Mouse (Mus musculus) cerebellum, adult 2 months (tissue): ENCODE measurements at regions not wholly inside any gene's neighbourhood (a gene's known extent, or its start where the extent isn't known, plus 50 kb on each side); places are given as distances from the start of the nearest gene placed in this dataset.

Experiments used
- CTCF ChIP-seq: fragments of 200-500 bp; IDR thresholded peaks from 2 replicates; pipeline ENCODE4 v1.5.1; 2011; ENCODE audit warnings: low read depth, mild to moderate bottlenecking, control low read depth, low read length, moderate library complexity, borderline replicate concordance; ENCODE audit not compliant: insufficient read depth
- POLR2A ChIP-seq: fragments of 200-500 bp; IDR thresholded peaks from 2 replicates; pipeline ENCODE4 v1.6.1; 2011; ENCODE audit warnings: low read length, control low read depth, borderline replicate concordance; ENCODE audit not compliant: insufficient read depth

DNA sequence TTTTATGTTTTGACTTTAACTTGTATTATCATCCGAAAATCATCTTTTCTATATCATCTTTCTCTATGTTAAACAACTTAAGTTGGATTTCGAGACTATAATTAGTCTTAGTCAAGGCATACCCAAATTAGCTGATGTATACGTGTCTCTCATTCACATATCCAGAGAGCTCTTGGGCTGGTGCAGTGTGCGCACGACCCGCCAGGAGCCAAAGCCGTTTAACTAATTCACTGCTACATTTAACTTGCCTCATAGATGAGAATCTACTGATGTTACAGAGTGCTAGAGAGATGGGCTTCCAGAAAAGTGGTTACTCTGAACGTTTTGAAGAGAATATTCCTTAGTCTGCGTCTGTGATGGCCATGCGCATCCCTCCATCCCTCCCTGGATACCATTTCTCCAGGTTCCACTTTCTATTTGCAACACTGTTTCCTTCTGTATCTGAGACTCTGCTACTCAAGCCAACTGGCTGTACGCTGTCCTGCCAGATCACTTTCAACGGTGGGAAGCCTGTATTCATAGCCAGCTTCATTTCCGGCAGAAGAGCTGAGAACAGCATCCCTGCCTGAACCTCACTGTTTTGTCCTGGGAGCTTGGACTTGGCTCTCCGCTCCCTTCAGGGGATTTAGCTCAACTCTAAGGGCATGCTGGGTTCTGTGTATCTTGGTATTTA, 74.2 kb upstream of the Atp5g3 start:
- TF ChIP-seq CTCF: no peak
- TF ChIP-seq POLR2A: no peak
